Mouse (Mus musculus): ENCODE data around the gene Rngtt.

DNA sequence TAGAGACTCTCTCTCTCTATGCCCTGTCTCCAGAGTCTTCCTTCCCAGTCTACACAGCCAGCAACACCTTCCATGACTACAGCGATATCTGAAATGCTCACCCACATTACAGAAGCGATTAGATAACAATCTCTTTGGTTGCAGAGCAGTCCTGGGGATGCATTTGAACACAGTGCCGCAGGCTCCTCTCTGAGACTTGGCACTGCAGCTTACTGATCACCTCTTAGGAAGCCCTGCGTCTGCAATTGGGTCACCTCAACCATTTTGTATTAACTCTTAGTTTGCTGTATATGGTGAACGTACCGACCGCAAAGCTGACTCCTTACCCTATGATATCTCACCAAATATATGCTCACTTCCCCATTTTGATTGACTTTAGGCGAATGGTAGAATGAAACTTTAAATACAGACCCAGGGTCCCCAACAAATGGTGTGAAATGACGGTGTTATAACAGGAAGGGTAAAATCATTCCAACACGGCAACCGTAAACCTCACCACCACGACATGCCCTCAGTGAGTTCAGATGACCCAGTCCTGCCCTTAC lies 20.9 kb upstream of the Rngtt start:
- TF ChIP-seq GATA1 (IDR thresholded peaks at IDR 0.05; ENCODE audit: borderline replicate concordance, low read length) (no peak), FLI1 (IDR thresholded peaks at IDR 0.05; ENCODE audit: low read length) (no peak)
